Mouse (Mus musculus) megakaryocyte-erythroid progenitor cell, adult 5-6 weeks (primary cell): ENCODE measurements around the gene Olfr1356. TPM values are rescaled to one million over a fixed set of nuclear protein-coding genes. Genes with fewer than 3 reads are reported as not detected.
"Not testable (repeated sequence)": the region's sequence is repeated elsewhere in the genome, so short reads cannot be mapped to it uniquely, and the experiment has no call there.

ENCODE experiments used
- ATAC-seq: replicated peaks from 2 replicates; pipeline ENCODE4 v1.8.0; 2016; ENCODE audit warnings: mild to moderate bottlenecking, inconsistent platforms; ENCODE audit not compliant: severe bottlenecking, poor library complexity, low FRiP score, low TSS enrichment
- total RNA-seq, 2 experiments: library from RNA; stranded (forward) in 1 of 2; stranded (reverse) in 1 of 2; fragments of 200-1000, 215-1000 nt in 1 of 2; fragments of >200 nt in 1 of 2; fragmentation: Nextera tagmentation in 1 of 2; gene quantifications; 2 replicates each; pipeline ENCODE4 v1.2.3; 2014 to 2017

The Olfr1356 gene
- not detected in 2 replicates for total RNA-seq (2014; fragmentation: Nextera tagmentation)
- total RNA-seq (2017): not detected in 2 replicates

DNA sequence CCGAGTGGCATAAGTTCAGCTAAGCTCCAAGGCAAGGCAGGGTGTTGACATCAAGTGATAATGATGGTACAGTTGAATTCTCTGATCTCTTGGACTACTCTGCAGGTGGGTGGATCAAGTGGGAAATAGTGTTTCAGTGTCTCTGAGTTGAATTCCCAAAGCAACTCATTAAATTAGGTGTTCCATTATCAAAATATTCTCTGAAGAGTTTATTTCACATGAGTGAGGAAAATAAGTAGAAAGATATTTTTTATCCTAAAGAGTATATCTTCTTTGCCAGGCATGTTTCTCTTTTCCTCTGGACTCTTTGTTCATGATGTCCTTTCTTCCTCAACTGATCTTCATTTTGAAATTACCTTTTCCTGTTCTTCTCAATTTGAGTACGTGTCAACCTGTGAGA, at the start of gene Olfr1356:
TSS of gene Olfr1356 (minus strand) at position 101 of the 400 bp plus-strand sequence.
- no peak for ATAC-seq

DNA sequence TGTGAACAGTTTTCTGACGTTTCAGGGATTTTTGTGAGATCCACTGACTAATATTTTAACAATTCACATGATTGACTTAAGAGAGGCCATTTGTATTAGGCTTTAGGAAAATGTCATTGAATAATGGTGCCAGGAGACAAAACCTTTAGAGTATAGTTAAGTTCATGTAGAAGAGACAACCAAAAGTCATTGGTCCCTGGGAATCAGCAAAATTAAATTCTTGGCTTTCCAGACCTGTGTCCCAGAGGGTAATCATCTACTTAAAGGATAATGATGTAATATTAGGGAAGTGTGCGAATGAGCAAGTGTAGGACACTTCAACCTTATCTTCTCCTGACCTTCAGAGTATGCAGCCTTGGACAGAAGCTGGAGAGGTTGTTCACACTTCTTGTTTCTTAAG, 23.3 kb upstream of the Olfr1356 start, which contains the start of gene Olfr1355:
TSS of gene Olfr1355 (plus strand) at position 301 of the 400 bp plus-strand sequence.
- ATAC-seq: no peak

DNA sequence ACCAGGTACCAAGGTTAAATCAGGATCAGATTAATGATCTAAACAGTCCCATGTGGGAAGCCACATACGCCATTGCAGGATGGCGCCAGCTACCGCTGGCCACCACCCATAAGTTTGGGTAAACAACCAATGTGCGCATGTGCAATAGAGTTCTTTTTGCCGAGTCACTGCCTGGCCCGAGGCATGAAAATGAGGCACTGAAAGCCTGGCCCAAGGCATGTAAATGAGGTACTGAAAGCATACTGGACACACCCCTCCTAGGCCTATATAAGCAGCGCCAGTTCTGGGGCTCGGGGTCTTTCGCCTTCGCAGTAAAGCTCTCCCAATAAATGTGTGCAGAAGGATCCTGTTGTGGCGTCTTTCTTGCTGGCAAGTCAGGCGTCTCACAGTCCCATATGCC, 11.5 kb downstream of the Olfr1356 start:
- not testable (repeated sequence) for ATAC-seq

DNA sequence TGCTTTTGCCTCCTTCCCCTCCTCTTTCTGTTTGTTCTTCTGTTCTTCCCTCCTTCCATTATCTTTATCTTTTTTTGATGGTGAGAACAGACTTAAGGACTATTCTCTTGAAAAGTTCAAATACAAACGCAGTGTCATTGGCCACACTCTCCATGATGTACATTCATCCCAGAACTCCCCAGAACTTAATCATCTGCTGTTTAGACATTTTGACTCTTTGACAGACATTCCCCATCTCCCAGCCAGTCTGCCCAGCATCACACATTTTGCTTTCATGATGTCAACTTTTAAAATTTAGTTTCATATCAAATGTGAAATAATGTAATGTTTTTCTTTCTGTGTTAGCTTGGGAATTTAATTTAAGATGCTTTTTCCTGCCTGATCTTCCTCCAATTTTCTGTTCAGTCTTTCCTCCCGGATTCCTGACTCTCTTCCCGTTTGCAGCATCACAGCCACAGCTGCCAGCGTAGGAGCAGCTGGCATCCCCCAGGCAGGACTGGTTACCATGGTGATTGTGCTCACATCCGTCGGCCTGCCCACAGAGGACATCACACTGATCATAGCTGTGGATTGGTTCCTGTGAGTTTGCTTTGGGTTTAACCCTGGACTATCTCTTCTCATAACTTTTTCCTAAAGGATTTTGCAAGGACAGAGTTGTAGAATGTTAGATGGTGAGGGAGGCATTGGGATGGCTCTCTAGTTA, 39.5 kb downstream of the Olfr1356 start:
- no peak for ATAC-seq

DNA sequence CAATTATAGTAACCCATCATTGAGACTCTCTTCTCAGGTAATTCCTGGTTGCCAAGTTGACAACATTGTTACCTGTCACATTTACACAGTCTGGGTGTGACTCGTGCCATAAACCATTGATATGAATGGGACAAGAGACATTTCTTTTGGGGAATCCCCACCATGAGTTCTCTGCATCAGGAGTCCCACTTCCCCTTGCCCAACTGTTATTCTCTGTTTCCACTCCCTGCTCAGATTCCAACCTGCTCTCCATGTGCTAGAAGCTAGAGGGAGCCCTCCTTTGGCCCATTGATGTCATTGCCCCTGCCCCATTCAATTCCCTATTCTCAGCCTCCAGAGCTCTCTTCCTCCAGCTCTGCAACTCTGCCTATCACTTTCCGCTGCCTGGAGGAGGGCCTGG, 50.5 kb downstream of the Olfr1356 start:
- no peak for ATAC-seq

Other genes starting within 250 kb of the Olfr1356 start
- not detected in 2 replicates for gene Olfr1357, start 234.1 kb downstream of the Olfr1356 start, total RNA-seq (2014; fragmentation: Nextera tagmentation)
- not detected in 2 replicates for gene Olfr1357, start 234.1 kb downstream of the Olfr1356 start, total RNA-seq (2017)
- gene Casp14, start 133.9 kb downstream of the Olfr1356 start, total RNA-seq (2014; fragmentation: Nextera tagmentation): not detected in 2 replicates
- gene Casp14, start 133.9 kb downstream of the Olfr1356 start, total RNA-seq (2017): not detected in 2 replicates
- not detected in 2 replicates for gene Ccdc105, start 99.1 kb downstream of the Olfr1356 start, total RNA-seq (2014; fragmentation: Nextera tagmentation)
- gene Ccdc105, start 99.1 kb downstream of the Olfr1356 start, total RNA-seq (2017): not detected in 2 replicates
- gene Slc1a6, start 71.7 kb downstream of the Olfr1356 start, total RNA-seq (2014; fragmentation: Nextera tagmentation): not detected in 2 replicates
- not detected in 2 replicates for gene Slc1a6, start 71.7 kb downstream of the Olfr1356 start, total RNA-seq (2017)
- gene Olfr1355, start 23.4 kb upstream of the Olfr1356 start, total RNA-seq (2014; fragmentation: Nextera tagmentation): not detected in 2 replicates
- not detected in 2 replicates for gene Olfr1355, start 23.4 kb upstream of the Olfr1356 start, total RNA-seq (2017)
- not detected in 2 replicates for gene Olfr1354, start 61.0 kb upstream of the Olfr1356 start, total RNA-seq (2014; fragmentation: Nextera tagmentation)
- not detected in 2 replicates for gene Olfr1354, start 61.0 kb upstream of the Olfr1356 start, total RNA-seq (2017)
- gene Olfr8, start 98.5 kb upstream of the Olfr1356 start, total RNA-seq (2014; fragmentation: Nextera tagmentation): not detected in 2 replicates
- not detected in 2 replicates for gene Olfr8, start 98.5 kb upstream of the Olfr1356 start, total RNA-seq (2017)
- gene Olfr1353, start 111.1 kb upstream of the Olfr1356 start, total RNA-seq (2014; fragmentation: Nextera tagmentation): not detected in 2 replicates
- not detected in 2 replicates for gene Olfr1353, start 111.1 kb upstream of the Olfr1356 start, total RNA-seq (2017)
- gene Olfr1352, start 128.9 kb upstream of the Olfr1356 start, total RNA-seq (2014; fragmentation: Nextera tagmentation): not detected in 2 replicates
- gene Olfr1352, start 128.9 kb upstream of the Olfr1356 start, total RNA-seq (2017): not detected in 2 replicates
- not detected in 2 replicates for gene Olfr1351, start 160.3 kb upstream of the Olfr1356 start, total RNA-seq (2014; fragmentation: Nextera tagmentation)
- gene Olfr1351, start 160.3 kb upstream of the Olfr1356 start, total RNA-seq (2017): not detected in 2 replicates
- not detected in 2 replicates for gene Olfr57, start 176.6 kb upstream of the Olfr1356 start, total RNA-seq (2014; fragmentation: Nextera tagmentation)
- not detected in 2 replicates for gene Olfr57, start 176.6 kb upstream of the Olfr1356 start, total RNA-seq (2017)
- gene 2610008E11Rik, start 245.4 kb upstream of the Olfr1356 start, total RNA-seq (2014; fragmentation: Nextera tagmentation): 9.5 and 10.5 TPM in 2 replicates
- 8.5 and 18.0 TPM in 2 replicates for gene 2610008E11Rik, start 245.4 kb upstream of the Olfr1356 start, total RNA-seq (2017)